Mouse (Mus musculus) embryo, embryonic 10.5 days (tissue): ENCODE measurements at regions not wholly inside any gene's neighbourhood (a gene's known extent, or its start where the extent isn't known, plus 50 kb on each side); places are given as distances from the start of the nearest gene placed in this dataset.

Experiments
- DNase-seq: peaks from one replicate; pipeline ENCODE4 v3.0.0-alpha.2; 2015; ENCODE audit warnings: low spot score

GRCm38 (mm10) chr16:91156506-91156905 lies 61.6 kb upstream of the 4932438H23Rik start:
- DNase-seq = no peak

- peak; percentile 77 for DNase-seq
Observed at GRCm38 (mm10) chr16:91160679-91161078, 64.6 kb upstream of the Olig2 start.

- DNase-seq = no peak
Observed at GRCm38 (mm10) chr16:91161616-91162015, 63.6 kb upstream of the Olig2 start.

- DNase-seq = no peak
Observed at GRCm38 (mm10) chr16:91162381-91162780, 62.9 kb upstream of the Olig2 start.

- no peak for DNase-seq
Observed at GRCm38 (mm10) chr16:91165906-91166305, 59.4 kb upstream of the Olig2 start.

GRCm38 (mm10) chr16:91166866-91167265 lies 58.4 kb upstream of the Olig2 start:
- peak; percentile 76 for DNase-seq

- DNase-seq = no peak
Observed at GRCm38 (mm10) chr16:91168398-91168797, 56.9 kb upstream of the Olig2 start.

- DNase-seq = peak; percentile 75
Observed at GRCm38 (mm10) chr16:91169829-91170228, 55.4 kb upstream of the Olig2 start.

- DNase-seq = no peak
Observed at GRCm38 (mm10) chr16:91171911-91172440, 53.3 kb upstream of the Olig2 start.

- DNase-seq = no peak
Observed at GRCm38 (mm10) chr16:91172510-91172909, 52.7 kb upstream of the Olig2 start.

- peak; percentile 71 for DNase-seq
Observed at GRCm38 (mm10) chr16:91173241-91173640, 52.0 kb upstream of the Olig2 start.

GRCm38 (mm10) chr16:91173870-91174278 lies 51.4 kb upstream of the Olig2 start:
- DNase-seq = peak; percentile 43

- DNase-seq = no peak
Observed at GRCm38 (mm10) chr16:91174401-91174800, 50.9 kb upstream of the Olig2 start.
